Mouse (Mus musculus): Measurements from ENCODE around the gene Pip4k2c. TPM values are rescaled to one million over a fixed set of nuclear protein-coding genes. Genes with fewer than 3 reads are reported as not detected.
A peak's percentile ranks its signal among the peaks of the same experiment; 100 is the strongest.
"Not testable (repeated sequence)": the region's sequence is repeated elsewhere in the genome, so short reads cannot be mapped to it uniquely, and the experiment has no call there.

Pip4k2c gene
- polyA plus RNA-seq, 1 experiment from 2014 or later: 27.2 TPM

DNA sequence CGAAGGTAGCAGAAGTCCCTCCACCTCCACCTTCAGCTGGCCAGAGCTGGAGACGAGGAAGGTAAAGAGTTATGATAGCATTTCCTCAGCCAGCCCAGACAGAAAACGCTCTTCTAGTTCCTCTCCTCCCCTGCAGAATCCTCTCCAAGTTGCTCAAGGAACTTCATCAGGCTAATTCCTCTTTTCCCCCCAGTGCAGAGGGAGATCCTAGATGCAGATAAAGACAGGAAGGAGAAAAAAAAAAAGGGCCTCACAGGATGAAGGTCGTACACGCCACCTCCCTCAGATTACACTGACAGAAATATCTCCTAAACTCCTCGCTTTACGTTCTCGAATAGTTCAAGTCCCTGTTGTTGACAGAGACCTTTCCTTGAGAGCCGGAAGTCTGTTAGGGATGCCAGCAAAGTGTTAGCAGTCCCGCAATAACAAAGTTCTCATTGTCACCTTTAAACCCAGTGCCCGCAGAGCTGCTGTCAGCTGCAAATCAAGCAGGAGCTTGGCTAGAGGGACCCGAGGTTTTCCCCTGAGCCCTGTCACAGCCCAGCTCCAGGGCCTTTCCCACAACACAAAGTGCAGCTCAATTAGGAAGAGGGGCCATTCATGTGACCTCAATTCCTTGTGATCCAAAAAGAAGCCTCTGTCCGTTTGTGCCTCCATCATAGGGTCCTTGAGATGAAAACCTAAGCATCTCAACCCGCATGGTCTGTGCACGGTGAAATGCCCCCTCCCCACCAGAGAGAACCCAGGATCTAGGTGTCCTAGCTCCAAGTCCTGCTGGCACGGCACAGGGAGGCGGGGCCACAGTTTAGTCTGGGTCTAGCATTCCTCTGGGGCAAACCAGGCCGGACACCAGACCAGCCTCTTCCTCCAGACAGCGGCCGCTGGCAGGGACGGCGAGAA, 16.7 kb downstream of the Pip4k2c start:
- peak overlapping the region; percentile 93 for H3K4me2 ChIP-seq
- H3K27ac ChIP-seq: peak overlapping the region; percentile 94
- peaks cover 11% of the 10 kb centered on the region; the same call in 1 of the 2 replicates for H3K36me3 ChIP-seq
- ATAC-seq (ENCODE audit: borderline replicate concordance, extremely low read depth, low FRiP score, low TSS enrichment): peak; percentile 30; the same call in 1 of the 2 replicates
- peak overlapping the region; percentile 88 for H3K9ac ChIP-seq
- H3K4me3 ChIP-seq: peak overlapping the region; percentile 90
- peaks cover 42% of the 10 kb centered on the region for H3K4me1 ChIP-seq
- H3K9me3 ChIP-seq: no peaks in the 10 kb centered on the region
- no peaks in the 10 kb centered on the region for H3K27me3 ChIP-seq
- 5% methylated on average over 22 of the region's 22 CpGs for WGBS

GRCm38 (mm10) chr10:127193011-127193410, 18.4 kb downstream of the Pip4k2c start:
- no peaks in the 10 kb centered on the region for H3K9me3 ChIP-seq
- no peak overlapping the region for H3K4me2 ChIP-seq
- H3K36me3 ChIP-seq: peaks cover 5% of the 10 kb centered on the region; the same call in 1 of the 2 replicates
- H3K27me3 ChIP-seq: 0 out of 2 replicates have a peak, but pooled peaks cover 3% of the 10 kb centered on the region
- H3K9ac ChIP-seq: no peak overlapping the region
- H3K27ac ChIP-seq: no peak overlapping the region
- H3K4me3 ChIP-seq: no peak overlapping the region
- 80% methylated on average over 9 of the region's 9 CpGs for WGBS
- ATAC-seq (ENCODE audit: borderline replicate concordance, extremely low read depth, low FRiP score, low TSS enrichment): no peak
- peaks cover 52% of the 10 kb centered on the region for H3K4me1 ChIP-seq

DNA sequence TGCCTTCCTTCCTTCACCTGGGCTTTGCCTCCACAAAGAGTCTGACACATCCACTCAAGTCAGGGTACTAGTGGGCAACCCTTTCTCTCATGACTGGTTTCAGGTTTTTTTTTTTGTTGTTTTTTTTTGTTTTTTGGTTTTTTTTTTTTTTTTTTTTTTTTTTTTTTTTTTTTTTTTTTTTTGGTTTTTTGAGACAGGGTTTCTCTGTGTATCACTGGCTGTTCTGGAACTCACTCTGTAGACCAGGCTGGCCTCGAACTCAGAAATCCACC, 19.4 kb downstream of the Pip4k2c start:
- H3K27me3 ChIP-seq: peaks cover 12% of the 10 kb centered on the region; the same call in 1 of the 2 replicates
- not testable (repeated sequence) for H3K27ac ChIP-seq; H3K9me3 ChIP-seq; H3K36me3 ChIP-seq; H3K4me3 ChIP-seq; H3K4me2 ChIP-seq; ATAC-seq (ENCODE audit: borderline replicate concordance, extremely low read depth, low FRiP score, low TSS enrichment); H3K9ac ChIP-seq
- peaks cover 60% of the 10 kb centered on the region for H3K4me1 ChIP-seq
- WGBS: 74% methylated on average over 1 of the region's 1 CpGs

GRCm38 (mm10) chr10:127191191-127192056, 20.0 kb downstream of the Pip4k2c start:
- H3K9ac ChIP-seq: 0 out of 2 replicates have a peak overlapping the region, but pooled peaks have one; percentile 6
- peaks cover 56% of the 10 kb centered on the region for H3K4me1 ChIP-seq
- peaks cover 12% of the 10 kb centered on the region; the same call in 1 of the 2 replicates for H3K27me3 ChIP-seq
- ATAC-seq (ENCODE audit: borderline replicate concordance, extremely low read depth, low FRiP score, low TSS enrichment): no peak
- peak overlapping the region; percentile 95; the same call in 1 of the 2 replicates for H3K27ac ChIP-seq
- 0 out of 2 replicates have a peak, but pooled peaks cover 4% of the 10 kb centered on the region for H3K36me3 ChIP-seq
- no peak overlapping the region; the same call in 1 of the 2 replicates for H3K4me2 ChIP-seq
- H3K9me3 ChIP-seq: no peaks in the 10 kb centered on the region
- no peak overlapping the region for H3K4me3 ChIP-seq
- WGBS: 68% methylated on average over 19 of the region's 19 CpGs

- H3K27me3 ChIP-seq: peaks cover 12% of the 10 kb centered on the region; the same call in 1 of the 2 replicates
- H3K4me2 ChIP-seq: peak overlapping the region; percentile 96
- H3K27ac ChIP-seq: peak overlapping the region; percentile 95
- H3K9ac ChIP-seq: peak overlapping the region; percentile 68
- ATAC-seq (ENCODE audit: borderline replicate concordance, extremely low read depth, low FRiP score, low TSS enrichment): no peak
- peaks cover 52% of the 10 kb centered on the region for H3K4me1 ChIP-seq
- WGBS: 38% methylated on average over 14 of the region's 14 CpGs
- peaks cover 10% of the 10 kb centered on the region; the same call in 1 of the 2 replicates for H3K36me3 ChIP-seq
- H3K4me3 ChIP-seq: peak overlapping the region; percentile 73
- H3K9me3 ChIP-seq: no peaks in the 10 kb centered on the region
These were observed 20.8 kb downstream of the Pip4k2c start for GRCm38 (mm10) chr10:127190398-127191190.

- ATAC-seq (ENCODE audit: borderline replicate concordance, extremely low read depth, low FRiP score, low TSS enrichment): peak; percentile 52
- H3K4me1 ChIP-seq: peaks cover 48% of the 10 kb centered on the region
- 1% methylated on average over 35 of the region's 35 CpGs for WGBS
- peaks cover 12% of the 10 kb centered on the region; the same call in 1 of the 2 replicates for H3K27me3 ChIP-seq
- peak within 1 kb of the TSS; percentile 95 for H3K27ac ChIP-seq
- peak within 1 kb of the TSS; percentile 68 for H3K9ac ChIP-seq
- H3K36me3 ChIP-seq: peaks cover 11% of the 10 kb centered on the region; the same call in 1 of the 2 replicates
- no peaks in the 10 kb centered on the region for H3K9me3 ChIP-seq
- H3K4me2 ChIP-seq: peak within 1 kb of the TSS; percentile 96
- H3K4me3 ChIP-seq: peak within 1 kb of the TSS; percentile 73
These were observed 21.6 kb downstream of the Pip4k2c start, which contains the start of gene Arhgef25 for GRCm38 (mm10) chr10:127189651-127190381. Gene Arhgef25 (minus strand): TSS chr10:127190083.

GRCm38 (mm10) chr10:127189116-127189650, 22.2 kb downstream of the Pip4k2c start:
- peaks cover 42% of the 10 kb centered on the region for H3K4me1 ChIP-seq
- peak; percentile 20; the same call in 1 of the 2 replicates for ATAC-seq (ENCODE audit: borderline replicate concordance, extremely low read depth, low FRiP score, low TSS enrichment)

GRCm38 (mm10) chr10:127188465-127189115, 22.8 kb downstream of the Pip4k2c start:
- Histone ChIP-seq H3K4me3 (peak overlapping the region; percentile 73), H3K27me3 (peaks cover 22% of the 10 kb centered on the region), H3K4me1 (peaks cover 46% of the 10 kb centered on the region), H3K27ac (peak overlapping the region; percentile 95), H3K4me2 (peak overlapping the region; percentile 96), H3K9ac (peak overlapping the region; percentile 68), H3K9me3 (no peaks in the 10 kb centered on the region), H3K36me3 (peaks cover 14% of the 10 kb centered on the region; the same call in 1 of the 2 replicates)
- peak; percentile 81 for ATAC-seq (ENCODE audit: borderline replicate concordance, extremely low read depth, low FRiP score, low TSS enrichment)
- WGBS: under 1% methylated on average over 32 of the region's 46 CpGs

More at GRCm38 (mm10) chr10:127189116-127189650, 22.2 kb downstream of the Pip4k2c start:
- Histone ChIP-seq H3K36me3 (peaks cover 14% of the 10 kb centered on the region; the same call in 1 of the 2 replicates), H3K4me2 (peak overlapping the region; percentile 96), H3K9ac (peak overlapping the region; percentile 68), H3K4me3 (peak overlapping the region; percentile 73), H3K27ac (peak overlapping the region; percentile 95), H3K9me3 (no peaks in the 10 kb centered on the region), H3K27me3 (peaks cover 17% of the 10 kb centered on the region; the same call in 1 of the 2 replicates)
- 0% methylated on average over 26 of the region's 26 CpGs for WGBS

DNA sequence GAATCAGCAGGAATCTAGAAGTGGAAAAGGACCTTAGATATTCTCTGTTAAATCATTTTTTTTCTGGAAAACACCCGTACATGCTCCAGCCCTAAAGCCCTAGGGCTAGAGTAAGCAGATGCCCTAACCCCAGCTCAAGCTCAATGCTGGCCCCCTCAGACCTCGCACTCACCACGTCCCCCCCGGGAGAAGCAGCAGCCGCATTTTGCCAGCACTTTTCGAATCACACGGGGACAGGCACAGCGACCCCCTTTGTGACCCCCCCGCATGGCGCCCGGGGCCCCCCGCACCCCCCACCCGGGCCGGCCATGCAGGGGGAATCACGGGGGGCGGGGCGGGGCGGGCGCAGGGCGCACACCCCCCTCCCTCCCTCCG, 23.3 kb downstream of the Pip4k2c start:
- Histone ChIP-seq H3K36me3 (peaks cover 14% of the 10 kb centered on the region; the same call in 1 of the 2 replicates), H3K4me1 (peaks cover 51% of the 10 kb centered on the region), H3K27ac (peak overlapping the region; percentile 95), H3K4me3 (peak overlapping the region; percentile 73), H3K9me3 (no peaks in the 10 kb centered on the region), H3K4me2 (peak overlapping the region; percentile 96), H3K9ac (peak overlapping the region; percentile 68), H3K27me3 (peaks cover 27% of the 10 kb centered on the region)
- ATAC-seq (ENCODE audit: borderline replicate concordance, extremely low read depth, low FRiP score, low TSS enrichment): no peak
- 2% methylated on average over 19 of the region's 21 CpGs for WGBS
